Mouse (Mus musculus): ENCODE measurements around the gene Bmper. TPM values are rescaled to one million over a fixed set of nuclear protein-coding genes. Genes with fewer than 3 reads are reported as not detected.

Gene Bmper
- polyA plus RNA-seq, 1 experiment from 2014 or later = 10.3 TPM

GRCm38 (mm10) chr9:23377831-23378730, 155.2 kb downstream of the Bmper start:
- no peak overlapping the region for H3K4me2 ChIP-seq (replicated peaks)
- ATAC-seq (ENCODE audit: insufficient number of reproducible peaks, low FRiP score, low TSS enrichment, low read depth) = peak; percentile 9; the same call in 1 of the 2 replicates
- no peaks in the 10 kb centered on the region for H3K36me3 ChIP-seq

GRCm38 (mm10) chr9:23378731-23379170, 155.9 kb downstream of the Bmper start:
- Histone ChIP-seq H3K9me3 (replicated peaks) (no peaks in the 10 kb centered on the region), H3K4me1 (peaks cover 16% of the 10 kb centered on the region), H3K4me2 (replicated peaks) (no peak overlapping the region), H3K4me3 (replicated peaks) (no peak overlapping the region), H3K27me3 (peaks cover 3% of the 10 kb centered on the region; the same call in 1 of the 2 replicates), H3K27ac (replicated peaks) (peak overlapping the region; percentile 13; the same call in 1 of the 2 replicates), H3K9ac (no peak overlapping the region), H3K36me3 (no peaks in the 10 kb centered on the region)
- ATAC-seq (ENCODE audit: insufficient number of reproducible peaks, low FRiP score, low TSS enrichment, low read depth) = peak; percentile 77
- WGBS = 17% methylated on average over 6 of the region's 6 CpGs

More at GRCm38 (mm10) chr9:23377831-23378730, 155.2 kb downstream of the Bmper start:
- peaks cover 3% of the 10 kb centered on the region; the same call in 1 of the 2 replicates for H3K27me3 ChIP-seq
- peak overlapping the region; percentile 13; the same call in 1 of the 2 replicates for H3K27ac ChIP-seq (replicated peaks)
- H3K9me3 ChIP-seq (replicated peaks) = no peaks in the 10 kb centered on the region
- H3K4me3 ChIP-seq (replicated peaks) = no peak overlapping the region
- no peak overlapping the region for H3K9ac ChIP-seq
- 21% methylated on average over 5 of the region's 5 CpGs for WGBS
- peaks cover 16% of the 10 kb centered on the region for H3K4me1 ChIP-seq

GRCm38 (mm10) chr9:23380171-23380835, 157.4 kb downstream of the Bmper start:
- ATAC-seq (ENCODE audit: insufficient number of reproducible peaks, low FRiP score, low TSS enrichment, low read depth) = no peak
- Histone ChIP-seq H3K4me2 (replicated peaks) (no peak overlapping the region), H3K27ac (replicated peaks) (no peak overlapping the region), H3K36me3 (no peaks in the 10 kb centered on the region), H3K4me1 (peaks cover 16% of the 10 kb centered on the region), H3K27me3 (peaks cover 3% of the 10 kb centered on the region; the same call in 1 of the 2 replicates), H3K9ac (no peak overlapping the region), H3K9me3 (replicated peaks) (no peaks in the 10 kb centered on the region), H3K4me3 (replicated peaks) (no peak overlapping the region)
- 69% methylated on average over 5 of the region's 5 CpGs for WGBS

GRCm38 (mm10) chr9:23383291-23383690, 160.4 kb downstream of the Bmper start:
- WGBS = 76% methylated on average over 8 of the region's 8 CpGs
- H3K27me3 ChIP-seq = peaks cover 3% of the 10 kb centered on the region; the same call in 1 of the 2 replicates
- H3K36me3 ChIP-seq = no peaks in the 10 kb centered on the region
- no peak overlapping the region for H3K4me2 ChIP-seq (replicated peaks)
- no peaks in the 10 kb centered on the region for H3K9me3 ChIP-seq (replicated peaks)
- H3K9ac ChIP-seq = no peak overlapping the region
- peaks cover 11% of the 10 kb centered on the region for H3K4me1 ChIP-seq
- no peak overlapping the region for H3K4me3 ChIP-seq (replicated peaks)
- no peak for ATAC-seq (ENCODE audit: insufficient number of reproducible peaks, low FRiP score, low TSS enrichment, low read depth)
- H3K27ac ChIP-seq (replicated peaks) = no peak overlapping the region

GRCm38 (mm10) chr9:23383837-23384236, 161.0 kb downstream of the Bmper start:
- Histone ChIP-seq H3K27me3 (peaks cover 3% of the 10 kb centered on the region; the same call in 1 of the 2 replicates), H3K4me1 (peaks cover 7% of the 10 kb centered on the region), H3K36me3 (no peaks in the 10 kb centered on the region), H3K4me2 (replicated peaks) (no peak overlapping the region), H3K27ac (replicated peaks) (no peak overlapping the region), H3K9ac (no peak overlapping the region), H3K4me3 (replicated peaks) (no peak overlapping the region), H3K9me3 (replicated peaks) (no peaks in the 10 kb centered on the region)
- ATAC-seq (ENCODE audit: insufficient number of reproducible peaks, low FRiP score, low TSS enrichment, low read depth) = no peak
- WGBS = 90% methylated on average over 1 of the region's 1 CpGs

- H3K9ac ChIP-seq = no peak overlapping the region
- H3K27ac ChIP-seq (replicated peaks) = no peak overlapping the region
- no peak overlapping the region for H3K4me3 ChIP-seq (replicated peaks)
- 49% methylated on average over 3 of the region's 3 CpGs for WGBS
- H3K4me1 ChIP-seq = 0 out of 2 replicates have a peak, but pooled peaks cover 4% of the 10 kb centered on the region
- H3K4me2 ChIP-seq (replicated peaks) = no peak overlapping the region
- no peak for ATAC-seq (ENCODE audit: insufficient number of reproducible peaks, low FRiP score, low TSS enrichment, low read depth)
- peaks cover 3% of the 10 kb centered on the region; the same call in 1 of the 2 replicates for H3K27me3 ChIP-seq
- no peaks in the 10 kb centered on the region for H3K9me3 ChIP-seq (replicated peaks)
- H3K36me3 ChIP-seq = no peaks in the 10 kb centered on the region
These were observed 162.0 kb downstream of the Bmper start for GRCm38 (mm10) chr9:23384880-23385279.

- Histone ChIP-seq H3K36me3 (no peaks in the 10 kb centered on the region), H3K27me3 (0 out of 2 replicates have a peak, but pooled peaks cover 3% of the 10 kb centered on the region), H3K9me3 (replicated peaks) (no peaks in the 10 kb centered on the region), H3K4me2 (replicated peaks) (no peak overlapping the region), H3K9ac (no peak overlapping the region), H3K4me3 (replicated peaks) (no peak overlapping the region), H3K4me1 (0 out of 2 replicates have a peak, but pooled peaks cover 4% of the 10 kb centered on the region), H3K27ac (replicated peaks) (no peak overlapping the region)
- ATAC-seq (ENCODE audit: insufficient number of reproducible peaks, low FRiP score, low TSS enrichment, low read depth) = no peak
- 62% methylated on average over 3 of the region's 3 CpGs for WGBS
These were observed 163.3 kb downstream of the Bmper start for GRCm38 (mm10) chr9:23386201-23386600.

- Histone ChIP-seq H3K27me3 (no peaks in the 10 kb centered on the region), H3K27ac (replicated peaks) (no peak overlapping the region), H3K4me3 (replicated peaks) (no peak overlapping the region), H3K9ac (no peak overlapping the region), H3K4me1 (0 out of 2 replicates have a peak, but pooled peaks cover 4% of the 10 kb centered on the region), H3K9me3 (replicated peaks) (no peaks in the 10 kb centered on the region), H3K4me2 (replicated peaks) (no peak overlapping the region), H3K36me3 (no peaks in the 10 kb centered on the region)
- WGBS = 54% methylated on average over 3 of the region's 3 CpGs
- no peak for ATAC-seq (ENCODE audit: insufficient number of reproducible peaks, low FRiP score, low TSS enrichment, low read depth)
These were observed 167.2 kb downstream of the Bmper start for GRCm38 (mm10) chr9:23390118-23390517.

GRCm38 (mm10) chr9:23394652-23395317, 171.9 kb downstream of the Bmper start:
- Histone ChIP-seq H3K27ac (replicated peaks) (no peak overlapping the region), H3K4me3 (replicated peaks) (no peak overlapping the region), H3K4me2 (replicated peaks) (no peak overlapping the region), H3K4me1 (no peaks in the 10 kb centered on the region), H3K36me3 (no peaks in the 10 kb centered on the region), H3K27me3 (no peaks in the 10 kb centered on the region), H3K9ac (no peak overlapping the region), H3K9me3 (replicated peaks) (no peaks in the 10 kb centered on the region)
- 63% methylated on average over 6 of the region's 6 CpGs for WGBS
- ATAC-seq (ENCODE audit: insufficient number of reproducible peaks, low FRiP score, low TSS enrichment, low read depth) = no peak

GRCm38 (mm10) chr9:23396186-23396585, 173.3 kb downstream of the Bmper start:
- ATAC-seq (ENCODE audit: insufficient number of reproducible peaks, low FRiP score, low TSS enrichment, low read depth) = no peak
- H3K27me3 ChIP-seq = no peaks in the 10 kb centered on the region
- no peak overlapping the region for H3K9ac ChIP-seq
- H3K9me3 ChIP-seq (replicated peaks) = no peaks in the 10 kb centered on the region
- H3K4me3 ChIP-seq (replicated peaks) = no peak overlapping the region
- H3K4me2 ChIP-seq (replicated peaks) = no peak overlapping the region
- 81% methylated on average over 7 of the region's 7 CpGs for WGBS
- no peaks in the 10 kb centered on the region for H3K4me1 ChIP-seq
- H3K27ac ChIP-seq (replicated peaks) = no peak overlapping the region
- no peaks in the 10 kb centered on the region for H3K36me3 ChIP-seq

- H3K36me3 ChIP-seq = no peaks in the 10 kb centered on the region
- H3K27ac ChIP-seq (replicated peaks) = no peak overlapping the region
- 91% methylated on average over 3 of the region's 3 CpGs for WGBS
- H3K9ac ChIP-seq = no peak overlapping the region
- no peak overlapping the region for H3K4me2 ChIP-seq (replicated peaks)
- no peaks in the 10 kb centered on the region for H3K27me3 ChIP-seq
- ATAC-seq (ENCODE audit: insufficient number of reproducible peaks, low FRiP score, low TSS enrichment, low read depth) = no peak
- no peak overlapping the region for H3K4me3 ChIP-seq (replicated peaks)
- H3K4me1 ChIP-seq = no peaks in the 10 kb centered on the region
- H3K9me3 ChIP-seq (replicated peaks) = no peaks in the 10 kb centered on the region
These were observed 175.0 kb downstream of the Bmper start for GRCm38 (mm10) chr9:23397876-23398275.

All from embryonic facial prominence, embryonic 15.5 days (tissue).